Mouse (Mus musculus) midbrain, embryonic 12.5 days (tissue): ENCODE measurements at regions not wholly inside any gene's neighbourhood (a gene's known extent, or its start where the extent isn't known, plus 50 kb on each side); places are given as distances from the start of the nearest gene placed in this dataset.
"Not testable (repeated sequence)": the region's sequence is repeated elsewhere in the genome, so short reads cannot be mapped to it uniquely, and the experiment has no call there.

Experiments
- ATAC-seq: fragments of 200-750 bp; cut with Nextera tagmentation; 2 replicates; pipeline ENCODE4 v1.8.0; 2017; ENCODE audit warnings: low read depth, moderate TSS enrichment, moderate library complexity; ENCODE audit not compliant: low FRiP score
- H3K27ac ChIP-seq: fragments of 300-500 bp; sonication (generic); replicated peaks from 2 replicates; pipeline ENCODE4 v1.5.1; 2016; ENCODE audit warnings: mild to moderate bottlenecking
- H3K27me3 ChIP-seq: fragments of 300-500 bp; sonication (generic); 2 replicates; pipeline ENCODE4 v1.6.1; 2016; ENCODE audit warnings: mild to moderate bottlenecking
- H3K36me3 ChIP-seq: fragments of 300-500 bp; sonication (generic); 2 replicates; pipeline ENCODE4 v1.6.1; 2016
- H3K4me1 ChIP-seq: fragments of 300-500 bp; sonication (generic); 2 replicates; pipeline ENCODE4 v1.6.1; 2016
- H3K4me2 ChIP-seq: fragments of 300-500 bp; sonication (generic); replicated peaks from 2 replicates; pipeline ENCODE4 v1.6.1; 2016; ENCODE audit warnings: mild to moderate bottlenecking, moderate library complexity
- H3K4me3 ChIP-seq: fragments of 300-500 bp; sonication (generic); 2 replicates; pipeline ENCODE4 v1.5.1; 2016; ENCODE audit warnings: mild to moderate bottlenecking
- H3K9ac ChIP-seq: fragments of 300-500 bp; sonication (generic); replicated peaks from 2 replicates; pipeline ENCODE4 v1.6.1; 2016; ENCODE audit warnings: mild to moderate bottlenecking, moderate library complexity
- H3K9me3 ChIP-seq: fragments of 300-500 bp; sonication (generic); 2 replicates; pipeline ENCODE4 v1.6.1; 2016; ENCODE audit warnings: mild to moderate bottlenecking
- WGBS: fragments of 180-500 bp; shearing (Covaris S2); methylation state at CpG from one replicate; pipeline ENCODE4 v1.1.7; 2016; 5-methylcytosine and 5-hydroxymethylcytosine counted together

DNA sequence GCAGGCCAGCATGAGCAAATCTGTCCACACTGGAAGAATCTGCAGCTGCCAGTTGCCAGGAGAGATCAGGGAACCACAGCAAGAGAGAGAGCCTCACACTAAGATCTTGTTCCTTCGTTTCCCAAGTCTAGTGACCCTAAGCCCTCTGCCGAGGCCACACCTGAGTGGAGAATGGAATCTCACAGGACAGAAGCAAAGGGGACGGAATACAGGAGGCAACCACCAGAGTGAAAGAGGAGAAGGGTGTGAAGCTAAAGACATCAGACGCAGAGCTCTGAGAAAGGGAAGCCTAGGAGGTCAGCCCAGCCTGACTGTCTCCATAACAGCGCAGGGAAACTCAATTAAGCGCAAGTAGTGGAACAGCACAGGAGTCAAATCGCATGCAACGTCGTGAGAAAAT, 75.0 kb downstream of the Suds3 start:
- Histone ChIP-seq H3K9ac (no peak overlapping the region), H3K27ac (no peak overlapping the region), H3K4me1 (no peaks in the 10 kb centered on the region), H3K4me3 (no peak overlapping the region), H3K36me3 (no peaks in the 10 kb centered on the region), H3K4me2 (no peak overlapping the region), H3K9me3 (no peaks in the 10 kb centered on the region), H3K27me3 (no peaks in the 10 kb centered on the region)
- 80% methylated on average over 9 of the region's 9 CpGs for WGBS
- no peak for ATAC-seq

DNA sequence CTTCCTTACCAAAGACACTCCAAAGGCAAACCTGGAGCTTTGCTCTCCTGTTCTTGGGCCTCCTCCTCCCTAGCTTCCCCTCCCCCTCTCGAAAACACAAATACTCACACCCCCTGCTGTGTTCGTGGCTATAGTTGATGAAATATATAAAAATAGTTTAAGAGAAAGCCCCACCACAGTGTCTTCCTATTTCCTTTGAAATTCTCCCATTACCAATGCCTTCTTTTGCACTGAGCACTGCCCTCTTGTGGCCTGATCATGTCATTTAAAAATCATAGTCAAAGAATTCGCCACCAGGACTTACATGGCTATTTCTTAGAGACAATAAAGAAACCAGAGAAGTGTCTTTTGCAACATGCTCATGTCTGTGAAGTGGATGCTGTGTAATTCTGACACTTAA, 78.7 kb downstream of the Suds3 start:
- Histone ChIP-seq H3K9me3 (no peaks in the 10 kb centered on the region), H3K9ac (no peak overlapping the region), H3K4me3 (no peak overlapping the region), H3K4me2 (no peak overlapping the region), H3K36me3 (no peaks in the 10 kb centered on the region), H3K27ac (no peak overlapping the region), H3K4me1 (no peaks in the 10 kb centered on the region), H3K27me3 (no peaks in the 10 kb centered on the region)
- 22% methylated on average over 3 of the region's 3 CpGs for WGBS
- ATAC-seq: no peak

DNA sequence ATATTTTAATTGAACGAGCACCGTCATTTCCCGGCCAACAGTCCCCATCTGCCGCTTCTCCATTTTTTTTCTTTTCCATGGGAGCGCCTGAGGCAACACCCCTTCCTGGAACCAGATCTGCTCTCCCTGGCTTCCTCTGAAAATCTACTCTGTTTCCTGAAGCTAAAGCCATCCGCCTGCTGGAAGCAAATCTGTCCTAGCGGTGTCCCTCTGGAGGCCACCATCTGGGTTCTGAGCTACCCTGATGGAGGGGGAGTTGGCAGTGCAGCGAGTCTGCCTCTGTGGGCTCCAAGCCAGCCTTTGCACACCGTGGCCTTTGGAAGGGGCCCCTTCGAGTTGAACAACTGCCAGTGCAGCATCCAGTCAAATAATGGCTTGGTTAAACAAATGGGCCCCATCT, 83.8 kb downstream of the Suds3 start:
- Histone ChIP-seq H3K36me3 (no peaks in the 10 kb centered on the region), H3K4me1 (no peaks in the 10 kb centered on the region), H3K27ac (no peak overlapping the region), H3K9ac (no peak overlapping the region), H3K27me3 (no peaks in the 10 kb centered on the region), H3K9me3 (peaks cover 12% of the 10 kb centered on the region; the same call in 1 of the 2 replicates), H3K4me3 (no peak overlapping the region), H3K4me2 (no peak overlapping the region)
- ATAC-seq: no peak
- WGBS: 83% methylated on average over 10 of the region's 10 CpGs

DNA sequence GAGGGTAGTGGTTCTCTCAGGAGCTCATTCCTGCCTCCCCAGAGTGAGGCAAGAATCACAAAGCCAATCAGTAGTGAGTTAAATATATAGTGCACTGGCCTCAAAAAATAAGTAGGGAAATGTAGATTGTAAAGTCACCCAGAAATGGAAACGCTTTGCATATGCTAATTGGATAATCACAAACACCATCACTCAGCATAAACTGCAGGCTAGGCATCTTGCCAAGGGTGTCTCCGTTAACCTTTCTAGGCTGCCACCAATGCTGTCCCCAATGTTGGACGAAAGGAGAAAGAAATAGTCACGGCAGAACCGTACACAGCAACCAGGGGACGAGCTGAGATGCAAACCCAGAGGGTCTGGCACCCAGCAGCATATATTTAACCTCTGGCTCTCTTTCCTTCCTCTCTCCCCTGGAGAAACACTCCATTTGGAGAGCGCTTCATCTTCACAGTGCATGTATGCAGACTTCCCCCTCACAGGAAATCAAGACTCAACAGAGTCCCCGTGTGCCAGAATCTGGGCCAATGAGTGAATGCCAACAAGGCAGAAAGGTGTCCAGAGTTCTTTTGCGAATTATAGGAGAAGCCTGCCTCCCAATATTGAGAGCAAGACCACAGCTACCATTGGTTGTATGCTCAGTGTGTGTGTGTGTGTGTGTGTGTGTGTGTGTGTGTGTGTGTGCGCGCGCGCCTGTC, 90.1 kb downstream of the Suds3 start:
- peaks cover 11% of the 10 kb centered on the region for H3K9me3 ChIP-seq
- no peak overlapping the region for H3K4me2 ChIP-seq
- no peaks in the 10 kb centered on the region for H3K27me3 ChIP-seq
- ATAC-seq: no peak
- no peak overlapping the region for H3K27ac ChIP-seq
- H3K4me1 ChIP-seq: no peaks in the 10 kb centered on the region
- no peak overlapping the region for H3K4me3 ChIP-seq
- H3K9ac ChIP-seq: no peak overlapping the region
- WGBS: 89% methylated on average over 13 of the region's 13 CpGs
- no peaks in the 10 kb centered on the region for H3K36me3 ChIP-seq

DNA sequence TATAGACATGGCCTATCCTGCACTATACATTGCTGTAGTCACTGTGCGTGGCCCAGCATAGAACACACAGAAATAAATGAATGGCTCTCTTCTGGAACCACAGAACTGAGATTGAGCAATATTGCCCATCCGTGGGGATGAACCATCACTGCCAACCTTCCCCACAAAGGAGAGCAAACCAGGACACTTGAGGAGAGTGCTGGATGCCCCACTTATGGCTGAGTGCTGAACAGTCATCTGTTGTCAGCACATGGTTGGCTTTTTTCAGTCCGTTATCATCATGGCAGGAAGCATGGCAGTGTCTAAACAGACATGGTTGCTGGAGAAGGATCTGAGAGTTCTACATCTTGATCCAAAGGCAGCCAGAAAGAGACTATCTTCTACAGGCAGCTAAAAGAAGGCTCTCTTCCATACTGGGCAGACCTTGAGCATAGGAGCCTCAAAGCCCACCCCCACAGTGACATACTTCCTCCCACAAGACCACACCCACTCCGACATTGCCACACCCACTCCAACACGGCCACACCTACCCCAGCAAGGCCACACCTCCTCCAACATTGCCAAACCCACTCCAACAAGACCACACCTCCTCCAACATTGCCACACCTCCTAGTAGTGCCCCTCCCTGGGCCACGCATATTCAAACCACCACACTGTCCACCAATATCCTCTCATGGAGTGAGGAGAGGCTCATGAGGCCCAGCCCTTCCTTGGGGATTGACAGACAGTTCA, 97.3 kb downstream of the Suds3 start:
- WGBS: 85% methylated on average over 6 of the region's 6 CpGs
- no peak overlapping the region for H3K27ac ChIP-seq
- H3K4me3 ChIP-seq: no peak overlapping the region
- H3K36me3 ChIP-seq: no peaks in the 10 kb centered on the region
- no peaks in the 10 kb centered on the region for H3K27me3 ChIP-seq
- no peak for ATAC-seq
- no peaks in the 10 kb centered on the region for H3K4me1 ChIP-seq
- peaks cover 6% of the 10 kb centered on the region for H3K9me3 ChIP-seq
- no peak overlapping the region for H3K4me2 ChIP-seq
- no peak overlapping the region for H3K9ac ChIP-seq

DNA sequence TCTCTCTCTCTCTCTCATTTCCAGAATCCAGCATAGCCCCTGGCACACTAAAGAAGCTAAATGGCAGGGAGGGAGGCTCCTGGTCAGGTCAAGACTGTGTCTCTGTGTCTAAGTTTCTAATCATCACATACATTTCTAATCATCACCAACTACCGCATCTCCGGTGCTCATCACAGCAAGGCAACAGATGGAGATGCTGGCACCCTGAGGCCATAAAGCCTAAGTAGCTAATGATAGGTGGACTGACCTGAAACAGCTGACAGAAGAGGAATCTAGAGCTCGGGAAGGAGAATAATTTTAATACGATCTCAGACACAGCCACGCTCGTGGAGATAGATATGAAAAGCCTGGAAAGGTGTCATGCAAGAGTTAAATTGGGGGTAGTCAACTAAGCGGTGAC, 104.8 kb downstream of the Suds3 start:
- Histone ChIP-seq H3K36me3 (no peaks in the 10 kb centered on the region), H3K27me3 (no peaks in the 10 kb centered on the region), H3K4me1 (no peaks in the 10 kb centered on the region), H3K4me2 (no peak overlapping the region), H3K27ac (no peak overlapping the region), H3K9me3 (no peaks in the 10 kb centered on the region), H3K4me3 (no peak overlapping the region), H3K9ac (no peak overlapping the region)
- WGBS: 87% methylated on average over 7 of the region's 7 CpGs
- ATAC-seq: no peak

DNA sequence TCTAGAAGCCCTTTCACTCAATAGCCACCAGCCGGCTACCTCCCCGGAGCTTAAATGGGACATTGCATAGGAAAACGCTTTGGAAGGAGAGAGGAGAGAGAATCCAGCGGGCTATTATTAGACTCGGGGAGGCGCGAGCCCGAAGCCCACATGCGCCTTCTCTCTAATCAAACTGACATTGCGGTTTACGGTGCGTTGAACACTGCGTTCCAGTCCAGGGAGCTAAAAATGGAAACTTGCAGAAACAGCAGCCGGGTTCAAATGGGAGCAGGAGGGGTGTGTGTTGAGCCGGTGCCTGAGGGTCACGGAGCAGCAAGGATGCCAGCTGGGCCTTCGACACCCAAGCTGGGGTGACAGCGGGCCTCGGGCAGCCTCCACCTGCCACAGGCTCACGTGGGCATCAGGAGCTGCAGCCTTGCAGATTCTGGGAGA, 115.1 kb downstream of the Suds3 start:
- peaks cover 9% of the 10 kb centered on the region for H3K4me1 ChIP-seq
- peak overlapping the region; percentile 46; the same call in 1 of the 2 replicates for H3K27ac ChIP-seq
- no peaks in the 10 kb centered on the region; the same call in 1 of the 2 replicates for H3K9me3 ChIP-seq
- 54% methylated on average over 20 of the region's 20 CpGs for WGBS
- no peak for ATAC-seq
- H3K4me2 ChIP-seq: peak overlapping the region; percentile 17; the same call in 1 of the 2 replicates
- H3K4me3 ChIP-seq: no peak overlapping the region
- no peaks in the 10 kb centered on the region for H3K27me3 ChIP-seq
- H3K9ac ChIP-seq: no peak overlapping the region
- no peaks in the 10 kb centered on the region for H3K36me3 ChIP-seq

DNA sequence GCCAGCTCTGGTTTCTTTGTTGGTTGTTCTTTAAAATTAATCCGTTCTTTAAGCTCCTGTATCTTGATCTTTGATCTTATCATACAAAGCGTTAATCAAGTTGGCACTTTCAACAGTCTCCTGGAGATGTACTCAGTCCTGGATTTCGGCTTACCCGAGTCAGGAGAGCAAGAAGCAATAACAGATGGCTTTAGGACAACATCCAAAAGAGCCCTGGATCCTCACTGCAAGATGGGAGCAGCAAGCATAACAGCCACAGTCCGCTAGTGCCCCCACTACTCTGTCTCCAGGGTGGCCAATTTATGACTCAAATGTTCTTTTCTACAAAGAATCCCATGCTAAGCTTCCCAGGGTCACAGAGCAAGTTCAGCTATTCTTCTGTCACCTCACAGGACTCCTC, 121.4 kb downstream of the Suds3 start:
- H3K4me1 ChIP-seq: no peaks in the 10 kb centered on the region
- no peaks in the 10 kb centered on the region for H3K36me3 ChIP-seq
- H3K27ac ChIP-seq: no peak overlapping the region
- H3K27me3 ChIP-seq: no peaks in the 10 kb centered on the region
- no peak overlapping the region for H3K9ac ChIP-seq
- no peak overlapping the region for H3K4me2 ChIP-seq
- no peak overlapping the region for H3K4me3 ChIP-seq
- WGBS: 71% methylated on average over 5 of the region's 5 CpGs
- ATAC-seq: no peak
- H3K9me3 ChIP-seq: peaks cover 3% of the 10 kb centered on the region; the same call in 1 of the 2 replicates

DNA sequence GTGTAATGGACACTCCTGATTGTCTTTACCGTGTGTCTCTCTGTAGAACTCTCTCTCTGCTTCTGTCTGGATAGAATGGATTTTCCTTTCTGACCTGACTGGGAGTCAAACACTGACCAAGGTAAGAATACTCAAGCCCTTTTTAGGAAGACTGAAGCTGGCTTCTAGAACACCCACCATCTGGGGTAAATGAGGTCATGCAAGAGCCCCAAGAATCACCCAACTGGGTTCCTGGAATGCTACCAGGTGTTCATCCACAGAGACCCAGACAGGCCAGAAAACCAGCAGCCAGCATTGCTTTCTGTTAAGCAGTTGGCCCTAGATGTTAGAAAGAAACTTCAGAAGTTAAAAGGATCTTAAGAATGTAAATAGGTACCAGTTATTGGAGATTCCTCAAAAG, 122.2 kb downstream of the Suds3 start:
- no peak overlapping the region for H3K9ac ChIP-seq
- H3K4me2 ChIP-seq: no peak overlapping the region
- 94% methylated on average over 1 of the region's 1 CpGs for WGBS
- H3K27ac ChIP-seq: no peak overlapping the region
- H3K4me3 ChIP-seq: no peak overlapping the region
- no peaks in the 10 kb centered on the region for H3K27me3 ChIP-seq
- no peaks in the 10 kb centered on the region for H3K36me3 ChIP-seq
- peaks cover 3% of the 10 kb centered on the region; the same call in 1 of the 2 replicates for H3K9me3 ChIP-seq
- no peak for ATAC-seq
- no peaks in the 10 kb centered on the region for H3K4me1 ChIP-seq

DNA sequence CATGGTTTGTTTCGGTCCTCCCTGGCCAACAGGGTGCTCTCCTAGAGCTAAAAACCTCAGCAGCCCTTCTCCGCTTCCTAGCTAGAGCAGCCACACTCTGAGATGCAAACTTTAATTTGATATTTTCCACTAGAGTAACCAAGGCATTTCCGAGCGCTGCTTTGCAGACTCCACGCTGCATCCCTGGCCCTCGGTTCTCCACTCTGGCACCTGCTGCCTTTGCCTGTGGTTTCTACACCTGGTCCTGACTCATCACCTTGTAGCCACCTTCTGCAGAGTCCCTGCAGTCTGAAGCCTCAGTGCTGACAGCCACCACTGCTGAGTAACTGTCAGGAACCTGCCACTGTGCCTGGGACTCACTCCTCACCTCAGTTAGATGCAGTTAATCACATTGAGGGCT, 124.5 kb downstream of the Suds3 start:
- Histone ChIP-seq H3K9me3 (peaks cover 3% of the 10 kb centered on the region; the same call in 1 of the 2 replicates), H3K4me2 (no peak overlapping the region), H3K4me3 (no peak overlapping the region), H3K36me3 (no peaks in the 10 kb centered on the region), H3K27me3 (no peaks in the 10 kb centered on the region), H3K9ac (no peak overlapping the region), H3K4me1 (no peaks in the 10 kb centered on the region), H3K27ac (no peak overlapping the region)
- WGBS: 85% methylated on average over 6 of the region's 6 CpGs
- ATAC-seq: no peak

DNA sequence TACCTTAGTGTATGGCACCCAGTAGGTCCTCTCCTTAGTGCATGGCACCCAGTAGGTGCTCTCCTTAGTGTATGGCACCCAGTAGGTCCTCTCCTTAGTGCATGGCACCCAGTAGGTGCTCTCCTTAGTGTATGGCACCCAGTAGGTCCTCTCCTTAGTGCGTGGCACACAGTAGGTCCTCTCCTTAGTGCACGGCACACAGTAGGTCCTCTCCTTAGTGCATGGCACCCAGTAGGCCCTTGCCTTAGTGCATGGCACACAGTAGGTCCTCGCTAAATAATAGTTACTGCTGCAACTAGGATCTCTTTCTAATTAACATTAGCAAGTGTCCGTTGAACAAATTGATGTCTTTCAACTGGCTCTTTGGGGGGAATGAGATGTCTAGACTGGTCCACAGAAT, 144.4 kb downstream of the Suds3 start:
- not testable (repeated sequence) for ATAC-seq, H3K9me3 ChIP-seq, H3K4me3 ChIP-seq, H3K27ac ChIP-seq, H3K27me3 ChIP-seq, H3K4me2 ChIP-seq, H3K36me3 ChIP-seq, H3K9ac ChIP-seq, H3K4me1 ChIP-seq
- WGBS: 93% methylated on average over 4 of the region's 4 CpGs

DNA sequence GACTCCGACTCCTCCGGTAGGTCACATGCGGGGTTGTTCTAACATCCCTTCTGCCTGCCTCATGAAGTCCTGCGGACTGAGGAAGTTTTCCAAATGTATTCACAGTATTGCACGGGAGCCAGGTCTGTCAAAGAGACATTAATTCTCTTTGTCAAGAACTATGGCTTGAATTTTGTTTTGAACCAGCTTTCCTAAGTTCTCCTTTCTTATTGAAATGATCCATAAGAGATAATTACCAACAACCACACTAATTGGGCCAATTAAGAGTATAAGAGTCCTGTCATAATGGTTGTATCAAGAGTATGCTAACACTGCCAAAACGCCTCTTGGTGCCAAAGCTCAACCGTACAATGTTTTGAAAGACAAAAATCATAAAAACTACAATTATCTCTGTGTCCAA, 151.7 kb downstream of the Suds3 start:
- Histone ChIP-seq H3K4me2 (no peak overlapping the region), H3K27me3 (no peaks in the 10 kb centered on the region), H3K9ac (no peak overlapping the region), H3K36me3 (no peaks in the 10 kb centered on the region), H3K9me3 (0 out of 2 replicates have a peak, but pooled peaks cover 3% of the 10 kb centered on the region), H3K4me3 (no peak overlapping the region), H3K27ac (no peak overlapping the region), H3K4me1 (no peaks in the 10 kb centered on the region)
- ATAC-seq: no peak
- WGBS: 86% methylated on average over 7 of the region's 7 CpGs
